Mouse (Mus musculus): ENCODE measurements around the gene Fam118b. TPM values are rescaled to one million over a fixed set of nuclear protein-coding genes. Genes with fewer than 3 reads are reported as not detected.

The Fam118b gene
- polyA plus RNA-seq, 1 experiment from 2014 or later = 36.3 TPM

DNA sequence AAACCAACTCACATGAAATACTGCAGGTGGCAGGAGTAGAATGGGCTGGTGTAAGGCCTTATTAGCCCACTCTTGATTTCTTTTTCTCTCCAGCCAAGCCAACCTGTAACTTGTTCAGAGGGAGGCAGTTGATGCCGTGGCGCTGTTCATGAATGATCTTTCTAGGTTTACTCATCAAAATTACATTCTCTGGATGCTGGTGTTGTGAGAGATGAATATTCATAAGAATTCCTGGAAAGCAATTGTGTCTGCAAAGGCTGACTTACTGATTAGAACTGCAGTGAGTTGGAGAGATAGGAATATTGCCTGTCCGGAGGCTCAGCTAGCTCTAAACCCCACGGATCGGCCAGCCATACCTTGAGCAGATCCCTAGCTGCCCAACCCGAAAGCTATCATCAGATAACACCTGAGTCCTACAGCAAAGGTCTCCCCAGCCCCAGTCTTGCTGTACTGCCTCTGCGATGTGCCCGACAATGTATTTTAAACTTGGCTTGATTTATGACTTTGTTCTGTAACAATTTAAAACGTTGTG lies 67.0 kb downstream of the Fam118b start:
- H3K27me3 ChIP-seq (ENCODE audit: insufficient read depth, low read length) = no peaks in the 10 kb centered on the region
- peaks cover 16% of the 10 kb centered on the region; the same call in 1 of the 2 replicates for H3K4me1 ChIP-seq (ENCODE audit: insufficient read depth, low read length)
- H3K36me3 ChIP-seq (ENCODE audit: insufficient read depth, low read length) = peaks cover 13% of the 10 kb centered on the region
- no peak overlapping the region for H3K27ac ChIP-seq (ENCODE audit: low read length)
- H3K4me3 ChIP-seq (ENCODE audit: low read length) = peak overlapping the region; percentile 71
- peak overlapping the region; percentile 83 for H3K4me2 ChIP-seq (replicated peaks; ENCODE audit: low read depth, low read length)
- no peaks in the 10 kb centered on the region for H3K9me3 ChIP-seq (ENCODE audit: low read length)
- ATAC-seq (ENCODE audit: low FRiP score, low TSS enrichment) = no peak
- peak overlapping the region; percentile 86; the same call in 1 of the 2 replicates for H3K9ac ChIP-seq (replicated peaks; ENCODE audit: low read length)
- WGBS = 46% methylated on average over 9 of the region's 9 CpGs

GRCm38 (mm10) chr9:35199772-35200471 lies 67.7 kb downstream of the Fam118b start, which contains the start of the genes Srpr and Tirap:
TSS of gene Srpr (plus strand) at chr9:35200175.
TSS of gene Tirap (minus strand) at chr9:35200291.
- H3K9ac ChIP-seq (replicated peaks; ENCODE audit: low read length) = peak within 1 kb of the TSS; percentile 86
- peak; percentile 95 for ATAC-seq (ENCODE audit: low FRiP score, low TSS enrichment)
- WGBS = under 1% methylated on average over 36 of the region's 44 CpGs

GRCm38 (mm10) chr9:35198945-35199771 lies 68.4 kb downstream of the Fam118b start:
- peak overlapping the region; percentile 55; the same call in 1 of the 2 replicates for H3K27ac ChIP-seq (ENCODE audit: low read length)
- WGBS = 23% methylated on average over 18 of the region's 18 CpGs
- ATAC-seq (ENCODE audit: low FRiP score, low TSS enrichment) = peak; percentile 66
- peak overlapping the region; percentile 86 for H3K9ac ChIP-seq (replicated peaks; ENCODE audit: low read length)
- peak overlapping the region; percentile 83 for H3K4me2 ChIP-seq (replicated peaks; ENCODE audit: low read depth, low read length)
- H3K36me3 ChIP-seq (ENCODE audit: insufficient read depth, low read length) = no peaks in the 10 kb centered on the region
- H3K27me3 ChIP-seq (ENCODE audit: insufficient read depth, low read length) = no peaks in the 10 kb centered on the region
- no peaks in the 10 kb centered on the region for H3K9me3 ChIP-seq (ENCODE audit: low read length)
- H3K4me3 ChIP-seq (ENCODE audit: low read length) = peak overlapping the region; percentile 71
- H3K4me1 ChIP-seq (ENCODE audit: insufficient read depth, low read length) = peaks cover 16% of the 10 kb centered on the region; the same call in 1 of the 2 replicates

More at GRCm38 (mm10) chr9:35199772-35200471, 67.7 kb downstream of the Fam118b start, which contains the start of the genes Srpr and Tirap:
- peak within 1 kb of the TSS; percentile 71 for H3K4me3 ChIP-seq (ENCODE audit: low read length)
- peaks cover 16% of the 10 kb centered on the region; the same call in 1 of the 2 replicates for H3K4me1 ChIP-seq (ENCODE audit: insufficient read depth, low read length)
- H3K4me2 ChIP-seq (replicated peaks; ENCODE audit: low read depth, low read length) = peak within 1 kb of the TSS; percentile 83
- H3K27me3 ChIP-seq (ENCODE audit: insufficient read depth, low read length) = no peaks in the 10 kb centered on the region
- peak within 1 kb of the TSS; percentile 55; the same call in 1 of the 2 replicates for H3K27ac ChIP-seq (ENCODE audit: low read length)
- H3K9me3 ChIP-seq (ENCODE audit: low read length) = no peaks in the 10 kb centered on the region
- peaks cover 6% of the 10 kb centered on the region for H3K36me3 ChIP-seq (ENCODE audit: insufficient read depth, low read length)

DNA sequence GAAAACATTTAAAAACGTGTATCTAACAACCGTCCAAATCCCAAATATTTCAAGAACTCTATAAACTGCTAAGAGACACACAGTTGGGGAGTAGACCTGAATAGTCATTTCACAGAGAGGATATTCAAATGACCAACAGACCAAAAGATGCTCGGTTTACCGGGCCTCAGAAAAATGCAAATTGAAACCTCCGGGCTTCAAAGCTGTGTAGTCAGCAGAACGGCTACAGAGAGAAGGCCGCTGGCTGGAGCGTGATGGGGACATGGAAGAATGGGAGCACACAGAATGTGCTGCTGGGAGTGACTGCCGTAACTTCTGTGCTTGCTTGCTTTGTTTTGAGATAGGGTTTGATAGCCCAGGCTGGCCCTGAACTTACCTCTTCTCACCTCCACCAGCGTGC lies 69.3 kb downstream of the Fam118b start:
- ATAC-seq (ENCODE audit: low FRiP score, low TSS enrichment) = no peak
- no peak overlapping the region for H3K9ac ChIP-seq (replicated peaks; ENCODE audit: low read length)
- no peak overlapping the region for H3K27ac ChIP-seq (ENCODE audit: low read length)
- no peaks in the 10 kb centered on the region for H3K36me3 ChIP-seq (ENCODE audit: insufficient read depth, low read length)
- H3K4me2 ChIP-seq (replicated peaks; ENCODE audit: low read depth, low read length) = peak overlapping the region; percentile 83
- WGBS = 74% methylated on average over 10 of the region's 10 CpGs
- H3K4me1 ChIP-seq (ENCODE audit: insufficient read depth, low read length) = peaks cover 16% of the 10 kb centered on the region; the same call in 1 of the 2 replicates
- H3K9me3 ChIP-seq (ENCODE audit: low read length) = no peaks in the 10 kb centered on the region
- H3K4me3 ChIP-seq (ENCODE audit: low read length) = no peak overlapping the region
- H3K27me3 ChIP-seq (ENCODE audit: insufficient read depth, low read length) = no peaks in the 10 kb centered on the region

- ATAC-seq (ENCODE audit: low FRiP score, low TSS enrichment) = no peak
- Histone ChIP-seq H3K27me3 (ENCODE audit: insufficient read depth, low read length) (no peaks in the 10 kb centered on the region), H3K36me3 (ENCODE audit: insufficient read depth, low read length) (no peaks in the 10 kb centered on the region)
Measured at GRCm38 (mm10) chr9:35197625-35198024, 70.0 kb downstream of the Fam118b start.

GRCm38 (mm10) chr9:35194048-35194447 lies 73.6 kb downstream of the Fam118b start:
- 98% methylated on average over 3 of the region's 3 CpGs for WGBS
- no peak for ATAC-seq (ENCODE audit: low FRiP score, low TSS enrichment)

More at GRCm38 (mm10) chr9:35197625-35198024, 70.0 kb downstream of the Fam118b start:
- Histone ChIP-seq H3K9ac (replicated peaks; ENCODE audit: low read length) (no peak overlapping the region), H3K4me1 (ENCODE audit: insufficient read depth, low read length) (peaks cover 16% of the 10 kb centered on the region; the same call in 1 of the 2 replicates), H3K4me3 (ENCODE audit: low read length) (no peak overlapping the region), H3K4me2 (replicated peaks; ENCODE audit: low read depth, low read length) (no peak overlapping the region), H3K27ac (ENCODE audit: low read length) (no peak overlapping the region), H3K9me3 (ENCODE audit: low read length) (no peaks in the 10 kb centered on the region)
- 90% methylated on average over 3 of the region's 3 CpGs for WGBS

GRCm38 (mm10) chr9:35192983-35193542 lies 74.5 kb downstream of the Fam118b start:
- Histone ChIP-seq H3K4me1 (ENCODE audit: insufficient read depth, low read length) (no peaks in the 10 kb centered on the region), H3K36me3 (ENCODE audit: insufficient read depth, low read length) (peaks cover 20% of the 10 kb centered on the region), H3K27me3 (ENCODE audit: insufficient read depth, low read length) (no peaks in the 10 kb centered on the region), H3K27ac (ENCODE audit: low read length) (no peak overlapping the region), H3K9ac (replicated peaks; ENCODE audit: low read length) (no peak overlapping the region), H3K9me3 (ENCODE audit: low read length) (no peaks in the 10 kb centered on the region), H3K4me3 (ENCODE audit: low read length) (no peak overlapping the region), H3K4me2 (replicated peaks; ENCODE audit: low read depth, low read length) (no peak overlapping the region)
- 84% methylated on average over 11 of the region's 11 CpGs for WGBS
- ATAC-seq (ENCODE audit: low FRiP score, low TSS enrichment) = no peak

More at GRCm38 (mm10) chr9:35194048-35194447, 73.6 kb downstream of the Fam118b start:
- H3K9ac ChIP-seq (replicated peaks; ENCODE audit: low read length) = no peak overlapping the region
- H3K4me2 ChIP-seq (replicated peaks; ENCODE audit: low read depth, low read length) = no peak overlapping the region
- H3K9me3 ChIP-seq (ENCODE audit: low read length) = no peaks in the 10 kb centered on the region
- H3K4me3 ChIP-seq (ENCODE audit: low read length) = no peak overlapping the region
- no peak overlapping the region for H3K27ac ChIP-seq (ENCODE audit: low read length)
- H3K36me3 ChIP-seq (ENCODE audit: insufficient read depth, low read length) = peaks cover 13% of the 10 kb centered on the region
- peaks cover 6% of the 10 kb centered on the region; the same call in 1 of the 2 replicates for H3K4me1 ChIP-seq (ENCODE audit: insufficient read depth, low read length)
- no peaks in the 10 kb centered on the region for H3K27me3 ChIP-seq (ENCODE audit: insufficient read depth, low read length)

- Histone ChIP-seq H3K9me3 (ENCODE audit: low read length) (no peaks in the 10 kb centered on the region), H3K9ac (replicated peaks; ENCODE audit: low read length) (no peak overlapping the region), H3K27me3 (ENCODE audit: insufficient read depth, low read length) (no peaks in the 10 kb centered on the region), H3K4me2 (replicated peaks; ENCODE audit: low read depth, low read length) (no peak overlapping the region), H3K4me1 (ENCODE audit: insufficient read depth, low read length) (no peaks in the 10 kb centered on the region), H3K27ac (ENCODE audit: low read length) (no peak overlapping the region), H3K4me3 (ENCODE audit: low read length) (no peak overlapping the region), H3K36me3 (ENCODE audit: insufficient read depth, low read length) (peaks cover 26% of the 10 kb centered on the region)
- 0 out of 2 replicates have a peak, but pooled peaks have one; percentile 12 for ATAC-seq (ENCODE audit: low FRiP score, low TSS enrichment)
- WGBS = 82% methylated on average over 22 of the region's 22 CpGs
Measured at GRCm38 (mm10) chr9:35188700-35189099, 78.9 kb downstream of the Fam118b start.

DNA sequence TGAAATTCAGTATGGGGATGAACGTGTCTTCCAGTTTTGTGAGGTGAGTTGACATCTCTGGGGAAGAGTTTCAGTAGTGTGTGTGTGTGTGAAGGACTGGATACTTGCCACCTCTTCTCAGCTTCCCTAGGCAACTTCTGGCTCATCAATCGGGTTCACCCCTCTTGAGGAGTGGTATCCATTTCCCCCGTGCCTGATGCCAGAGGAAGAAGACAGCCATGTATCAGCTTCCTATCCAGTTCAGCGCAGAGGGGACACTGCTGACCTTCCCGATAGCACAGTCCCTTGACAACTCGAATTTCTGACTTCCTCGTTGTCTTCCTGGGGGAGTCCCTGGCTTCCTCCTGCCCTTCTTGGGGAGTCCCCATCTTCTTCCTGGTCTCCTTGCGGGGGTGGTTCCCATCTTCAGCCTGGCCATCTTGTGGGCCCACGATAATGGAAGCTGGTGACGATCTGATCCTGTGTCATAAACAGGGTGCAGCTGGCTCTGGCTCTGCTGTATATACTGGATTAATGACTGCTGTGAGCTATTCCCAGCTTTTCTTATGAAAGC lies 80.2 kb downstream of the Fam118b start:
- Histone ChIP-seq H3K27ac (ENCODE audit: low read length) (no peak overlapping the region), H3K9me3 (ENCODE audit: low read length) (no peaks in the 10 kb centered on the region), H3K4me1 (ENCODE audit: insufficient read depth, low read length) (no peaks in the 10 kb centered on the region), H3K27me3 (ENCODE audit: insufficient read depth, low read length) (no peaks in the 10 kb centered on the region), H3K36me3 (ENCODE audit: insufficient read depth, low read length) (peaks cover 26% of the 10 kb centered on the region), H3K9ac (replicated peaks; ENCODE audit: low read length) (no peak overlapping the region), H3K4me2 (replicated peaks; ENCODE audit: low read depth, low read length) (no peak overlapping the region), H3K4me3 (ENCODE audit: low read length) (no peak overlapping the region)
- ATAC-seq (ENCODE audit: low FRiP score, low TSS enrichment) = no peak
- WGBS = 82% methylated on average over 10 of the region's 10 CpGs

Data from kidney, embryonic 16.5 days (tissue).